Mouse (Mus musculus) thymus, adult 2 months (tissue): ENCODE data around the gene Cenpx. TPM values are rescaled to one million over a fixed set of nuclear protein-coding genes. Genes with fewer than 3 reads are reported as not detected.
A peak's percentile ranks its signal among the peaks of the same experiment; 100 is the strongest.
"Not testable (repeated sequence)": the region's sequence is repeated elsewhere in the genome, so short reads cannot be mapped to it uniquely, and the experiment has no call there.

ENCODE experiments used
- DNase-seq: peaks from one replicate; pipeline ENCODE4 v3.0.0; 2021
- H3K27ac ChIP-seq: fragments of 200-500 bp; 2 replicates; pipeline ENCODE4 v1.5.1; 2012; ENCODE audit warnings: low read length, control low read depth; ENCODE audit not compliant: control insufficient read depth, insufficient read depth
- H3K27me3 ChIP-seq: fragments of 200-500 bp; 2 replicates; pipeline ENCODE4 v1.6.1; 2012; ENCODE audit warnings: mild to moderate bottlenecking, low read length, moderate library complexity, mixed read lengths; ENCODE audit not compliant: control insufficient read depth, insufficient read depth
- H3K36me3 ChIP-seq: fragments of 200-500 bp; 2 replicates; pipeline ENCODE4 v1.6.1; 2012; ENCODE audit warnings: mild to moderate bottlenecking, low read length, moderate library complexity; ENCODE audit not compliant: control insufficient read depth, insufficient read depth
- H3K4me1 ChIP-seq: fragments of 200-500 bp; replicated peaks from 2 replicates; pipeline ENCODE4 v1.6.1; 2012; ENCODE audit warnings: low read length; ENCODE audit not compliant: control insufficient read depth, insufficient read depth
- H3K4me3 ChIP-seq: fragments of 200-500 bp; 2 replicates; pipeline ENCODE4 v1.5.1; 2012; ENCODE audit warnings: mild to moderate bottlenecking, low read length, control low read depth, moderate library complexity; ENCODE audit not compliant: control insufficient read depth, insufficient read depth
- CTCF ChIP-seq: fragments of 200-500 bp; IDR thresholded peaks from 2 replicates; pipeline ENCODE4 v1.5.1; 2012; ENCODE audit warnings: mild to moderate bottlenecking, control low read depth, low read length, moderate library complexity, borderline replicate concordance; ENCODE audit not compliant: control insufficient read depth, poor library complexity, insufficient read depth; ENCODE audit errors: extremely low read depth
- POLR2A ChIP-seq: fragments of 200-500 bp; IDR thresholded peaks from 2 replicates; pipeline ENCODE4 v1.6.1; 2012; ENCODE audit warnings: mild to moderate bottlenecking, low read length, control low read depth, moderate library complexity; ENCODE audit not compliant: control insufficient read depth, poor library complexity, insufficient read depth; ENCODE audit errors: extremely low read depth
- WGBS: fragments of 180-500 bp; shearing (Covaris S2); methylation state at CpG from one replicate; pipeline ENCODE4 v1.1.7; 2018; 5-methylcytosine and 5-hydroxymethylcytosine counted together
- polyA plus RNA-seq: library from polyadenylated mRNA; depleted of rRNA; stranded (reverse); fragments of >200 nt; gene quantifications from 2 replicates; pipeline ENCODE4 v1.2.3, GENCODE M21; 2012

The Cenpx gene
- polyA plus RNA-seq, 1 experiment = 112 TPM

- Histone ChIP-seq H3K27me3 (no peaks in the 10 kb centered on the region), H3K27ac (no peak overlapping the region), H3K4me3 (no peak overlapping the region), H3K36me3 (peaks cover 13% of the 10 kb centered on the region; the same call in 1 of the 2 replicates), H3K4me1 (peaks cover 17% of the 10 kb centered on the region)
- DNase-seq = no peak
- WGBS = 96% methylated on average over 4 of the region's 4 CpGs
- TF ChIP-seq POLR2A = no peak
- TF ChIP-seq CTCF = no peak
Measured at GRCm38 (mm10) chr11:120676951-120677350, 36.6 kb downstream of the Cenpx start.

GRCm38 (mm10) chr11:120675875-120676274 lies 37.7 kb downstream of the Cenpx start:
- DNase-seq, H3K4me3 ChIP-seq, H3K27ac ChIP-seq, H3K27me3 ChIP-seq: not testable (repeated sequence)
- 74% methylated on average over 5 of the region's 5 CpGs for WGBS
- H3K4me1 ChIP-seq = peaks cover 17% of the 10 kb centered on the region
- H3K36me3 ChIP-seq = peaks cover 13% of the 10 kb centered on the region; the same call in 1 of the 2 replicates

- TF ChIP-seq POLR2A = no peak
- no peak for TF ChIP-seq CTCF
- Histone ChIP-seq H3K4me3 (peak overlapping the region; percentile 80), H3K36me3 (peaks cover 4% of the 10 kb centered on the region; the same call in 1 of the 2 replicates), H3K27me3 (no peaks in the 10 kb centered on the region), H3K27ac (peak overlapping the region; percentile 4; the same call in 1 of the 2 replicates), H3K4me1 (peaks cover 17% of the 10 kb centered on the region)
- DNase-seq = peak; percentile 6
- WGBS = 38% methylated on average over 12 of the region's 12 CpGs
Measured at GRCm38 (mm10) chr11:120673594-120674122, 39.9 kb downstream of the Cenpx start.

GRCm38 (mm10) chr11:120672687-120673593 lies 40.6 kb downstream of the Cenpx start, which contains the start of gene Aspscr1:
Gene Aspscr1, plus strand, starts transcription at chr11:120672973.
- TF ChIP-seq CTCF (0 out of 2 replicates have a peak, but pooled peaks have one; percentile 15), POLR2A (peak; percentile 43; the same call in 1 of the 2 replicates)
- WGBS = 2% methylated on average over 83 of the region's 83 CpGs
- H3K4me1 ChIP-seq = peaks cover 17% of the 10 kb centered on the region
- peak; percentile 98 for DNase-seq
- peak within 1 kb of the TSS; percentile 80 for H3K4me3 ChIP-seq
- H3K27me3 ChIP-seq = no peaks in the 10 kb centered on the region
- H3K36me3 ChIP-seq = no peaks in the 10 kb centered on the region
- peak within 1 kb of the TSS; percentile 4; the same call in 1 of the 2 replicates for H3K27ac ChIP-seq

- TF ChIP-seq CTCF = no peak
- TF ChIP-seq POLR2A = no peak
- Histone ChIP-seq H3K27me3 (peaks cover 4% of the 10 kb centered on the region), H3K4me3 (no peak overlapping the region), H3K4me1 (no peaks in the 10 kb centered on the region), H3K27ac (no peak overlapping the region), H3K36me3 (no peaks in the 10 kb centered on the region)
- 78% methylated on average over 3 of the region's 3 CpGs for WGBS
- DNase-seq = no peak
Measured at GRCm38 (mm10) chr11:120666617-120667016, 46.9 kb downstream of the Cenpx start.

GRCm38 (mm10) chr11:120665406-120665805 lies 48.1 kb downstream of the Cenpx start:
- no peak for DNase-seq
- TF ChIP-seq CTCF (no peak), POLR2A (no peak)
- Histone ChIP-seq H3K27me3 (peaks cover 13% of the 10 kb centered on the region), H3K4me3 (no peak overlapping the region), H3K36me3 (no peaks in the 10 kb centered on the region), H3K27ac (no peak overlapping the region), H3K4me1 (peaks cover 6% of the 10 kb centered on the region)
- 92% methylated on average over 3 of the region's 3 CpGs for WGBS
